Mouse (Mus musculus) CH12.LX (cell line): ENCODE measurements around the gene Gm20388. TPM values are rescaled to one million over a fixed set of nuclear protein-coding genes. Genes with fewer than 3 reads are reported as not detected.

Source experiments
- DNase-seq: peaks from one replicate; pipeline ENCODE4 v3.0.0-alpha.2; 2013; ENCODE audit errors: extremely low read depth
- H3K27ac ChIP-seq: 2 replicates; pipeline ENCODE4 v1.5.1; 2012; ENCODE audit warnings: low read depth, mild to moderate bottlenecking, control low read depth, moderate library complexity; ENCODE audit not compliant: insufficient read depth
- H3K27me3 ChIP-seq: replicated peaks from 2 replicates; pipeline ENCODE3; 2012; ENCODE audit warnings: inconsistent platforms
- H3K36me3 ChIP-seq, 2 experiments: replicated peaks in 1 of 2; 2 replicates each; pipeline versions ENCODE3 to v1.6.1; 2012; ENCODE audit warnings: inconsistent platforms in 1 of 2, low read length in 1 of 2, mild to moderate bottlenecking in 1 of 2, mixed read lengths in 1 of 2, moderate library complexity in 1 of 2; ENCODE audit not compliant: control insufficient read depth in 1 of 2, insufficient read depth in 1 of 2
- H3K4me1 ChIP-seq, 2 experiments: 2 replicates each; pipeline ENCODE4 v1.6.1; 2012; ENCODE audit warnings: inconsistent platforms in 1 of 2, moderate library complexity in 1 of 2; ENCODE audit not compliant: insufficient read depth in 2 of 2, control insufficient read depth in 1 of 2
- H3K4me2 ChIP-seq: 2 replicates; pipeline ENCODE4 v1.6.1; 2012; ENCODE audit warnings: low read depth, mild to moderate bottlenecking, control low read depth; ENCODE audit not compliant: poor library complexity, insufficient read depth, severe bottlenecking
- H3K4me3 ChIP-seq, 3 experiments: fragments of 150-350 bp in 1 of 3; sonication (generic) in 1 of 3; replicated peaks in 1 of 3; 2 replicates each; pipeline versions ENCODE3 to v1.5.1; 2011 to 2012; ENCODE audit warnings: low read depth in 2 of 3, low read length in 2 of 3, mild to moderate bottlenecking in 2 of 3, moderate library complexity in 2 of 3, control low read depth in 1 of 3, improper control_type of control experiment in 1 of 3, inconsistent platforms in 1 of 3, mixed read lengths in 1 of 3; ENCODE audit not compliant: poor library complexity in 1 of 3
- H3K79me2 ChIP-seq: replicated peaks from 2 replicates; pipeline ENCODE4 v1.6.1; 2012; ENCODE audit warnings: mild to moderate bottlenecking, moderate library complexity; ENCODE audit not compliant: control insufficient read depth, poor library complexity, insufficient read depth, severe bottlenecking; ENCODE audit errors: extremely low read depth
- H3K9ac ChIP-seq: 2 replicates; pipeline ENCODE4 v1.6.1; 2012; ENCODE audit warnings: low read depth, mild to moderate bottlenecking, control low read depth, moderate library complexity; ENCODE audit not compliant: insufficient read depth
- H3K9me3 ChIP-seq: replicated peaks from 2 replicates; pipeline ENCODE3; 2012; ENCODE audit warnings: low read length, inconsistent platforms, mixed read lengths
- BHLHE40 ChIP-seq: IDR thresholded peaks from 2 replicates; pipeline ENCODE4 v1.6.1; 2011; ENCODE audit warnings: mild to moderate bottlenecking, low read depth, low read length, improper control_type of control experiment
- CHD1 ChIP-seq: IDR thresholded peaks from 2 replicates; pipeline ENCODE4 v1.6.1; 2012; ENCODE audit warnings: low read depth, low read length, improper control_type of control experiment, inconsistent platforms
- CHD2 ChIP-seq: IDR thresholded peaks from 2 replicates; pipeline ENCODE4 v1.6.1; 2011; ENCODE audit warnings: low read length, improper control_type of control experiment
- CTCF ChIP-seq, 2 experiments: IDR thresholded peaks in 1 of 2; conservative IDR thresholded peaks in 1 of 2; 2 replicates each; pipeline ENCODE4 v1.5.1; 2011 to 2012; ENCODE audit warnings: low read depth in 2 of 2, low read length in 2 of 2, improper control_type of control experiment in 1 of 2, inconsistent platforms in 1 of 2, mild to moderate bottlenecking in 1 of 2, moderate library complexity in 1 of 2
- E2F4 ChIP-seq: IDR thresholded peaks from 2 replicates; pipeline ENCODE4 v1.6.1; 2011; ENCODE audit warnings: low read depth, low read length, improper control_type of control experiment; ENCODE audit not compliant: insufficient replicate concordance
- ETS1 ChIP-seq: conservative IDR thresholded peaks from 2 replicates; pipeline ENCODE4 v1.6.1; 2012; ENCODE audit warnings: low read depth, mild to moderate bottlenecking, inconsistent platforms, low read length, improper control_type of control experiment, moderate library complexity
- JUND ChIP-seq: conservative IDR thresholded peaks from 2 replicates; pipeline ENCODE4 v1.6.1; 2011; ENCODE audit warnings: low read depth, low read length, improper control_type of control experiment
- KAT2A ChIP-seq: IDR thresholded peaks from 2 replicates; pipeline ENCODE4 v1.6.1; 2012; ENCODE audit warnings: low read length, improper control_type of control experiment, inconsistent platforms; ENCODE audit not compliant: insufficient replicate concordance
- NELFE ChIP-seq: IDR thresholded peaks from 2 replicates; pipeline ENCODE4 v1.6.1; 2011; ENCODE audit warnings: low read depth, low read length, improper control_type of control experiment
- NRF1 ChIP-seq: IDR thresholded peaks from 2 replicates; pipeline ENCODE4 v1.6.1; 2014; ENCODE audit warnings: low read depth, mild to moderate bottlenecking, inconsistent platforms, low read length, improper control_type of control experiment, moderate library complexity
- POLR2A ChIP-seq: IDR thresholded peaks from 2 replicates; pipeline ENCODE4 v1.6.1; 2011; ENCODE audit warnings: low read depth, mild to moderate bottlenecking, improper control_type of control experiment, low read length
- RCOR1 ChIP-seq: conservative IDR thresholded peaks from 2 replicates; pipeline ENCODE4 v1.6.1; 2012; ENCODE audit warnings: low read depth, mild to moderate bottlenecking, inconsistent platforms, low read length, improper control_type of control experiment
- SIN3A ChIP-seq: IDR thresholded peaks from 2 replicates; pipeline ENCODE4 v1.6.1; 2012; ENCODE audit warnings: low read length, improper control_type of control experiment, inconsistent platforms
- SMC3 ChIP-seq: IDR thresholded peaks from 2 replicates; pipeline ENCODE4 v1.6.1; 2011; ENCODE audit warnings: low read depth, low read length, improper control_type of control experiment
- UBTF ChIP-seq: IDR thresholded peaks from 2 replicates; pipeline ENCODE4 v1.6.1; 2012; ENCODE audit warnings: low read depth, mild to moderate bottlenecking, inconsistent platforms, low read length, improper control_type of control experiment, moderate library complexity
- ZC3H11A ChIP-seq: IDR thresholded peaks from 2 replicates; pipeline ENCODE4 v1.6.1; 2012; ENCODE audit warnings: low read depth, mild to moderate bottlenecking, inconsistent platforms, low read length, improper control_type of control experiment
- ZKSCAN1 ChIP-seq: IDR thresholded peaks from 2 replicates; pipeline ENCODE4 v1.6.1; 2012; ENCODE audit warnings: low read depth, inconsistent platforms, low read length, improper control_type of control experiment, borderline replicate concordance
- ZMIZ1 ChIP-seq: IDR thresholded peaks from 2 replicates; pipeline ENCODE4 v1.6.1; 2012; ENCODE audit warnings: low read depth, mild to moderate bottlenecking, inconsistent platforms, low read length, improper control_type of control experiment
- dilution Hi-C: fragments of 300-500 bp; cut with MboI; formaldehyde crosslinking; loops from 2 replicates; pipeline ENCODE4 v1.14.3; 2020; ENCODE audit warnings: low sequenced_read_pairs; ENCODE audit not compliant: extremely low pct_unique_long_range_greater_than_20kb, extremely low pct_ligation_motif_present
- in situ Hi-C: fragments of 300-500 bp; cut with MboI; formaldehyde crosslinking; loops from 3 replicates; pipeline ENCODE4 v1.14.3; 2019; ENCODE audit warnings: low sequenced_read_pairs, low pct_ligation_motif_present, low pct_unique_long_range_greater_than_20kb, mixed read lengths
- polyA plus RNA-seq: library from polyadenylated mRNA; unstranded; fragments of >175 nt; gene quantifications from 2 replicates; pipeline ENCODE4 v1.2.1, GENCODE M21; 2012; ENCODE audit warnings: low read depth; ENCODE audit not compliant: insufficient read length
- total RNA-seq, 2 experiments: library from RNA; depleted of rRNA; stranded (reverse); fragments of 300-350 nt in 1 of 2; fragments of >200 nt in 1 of 2; gene quantifications; 2 replicates each; pipeline ENCODE4 v1.2.3; 2012 to 2014

Gene Gm20388
- total and polyA plus RNA-seq, 3 experiments = 14.8 to 26.3 (median 22.2) TPM

DNA sequence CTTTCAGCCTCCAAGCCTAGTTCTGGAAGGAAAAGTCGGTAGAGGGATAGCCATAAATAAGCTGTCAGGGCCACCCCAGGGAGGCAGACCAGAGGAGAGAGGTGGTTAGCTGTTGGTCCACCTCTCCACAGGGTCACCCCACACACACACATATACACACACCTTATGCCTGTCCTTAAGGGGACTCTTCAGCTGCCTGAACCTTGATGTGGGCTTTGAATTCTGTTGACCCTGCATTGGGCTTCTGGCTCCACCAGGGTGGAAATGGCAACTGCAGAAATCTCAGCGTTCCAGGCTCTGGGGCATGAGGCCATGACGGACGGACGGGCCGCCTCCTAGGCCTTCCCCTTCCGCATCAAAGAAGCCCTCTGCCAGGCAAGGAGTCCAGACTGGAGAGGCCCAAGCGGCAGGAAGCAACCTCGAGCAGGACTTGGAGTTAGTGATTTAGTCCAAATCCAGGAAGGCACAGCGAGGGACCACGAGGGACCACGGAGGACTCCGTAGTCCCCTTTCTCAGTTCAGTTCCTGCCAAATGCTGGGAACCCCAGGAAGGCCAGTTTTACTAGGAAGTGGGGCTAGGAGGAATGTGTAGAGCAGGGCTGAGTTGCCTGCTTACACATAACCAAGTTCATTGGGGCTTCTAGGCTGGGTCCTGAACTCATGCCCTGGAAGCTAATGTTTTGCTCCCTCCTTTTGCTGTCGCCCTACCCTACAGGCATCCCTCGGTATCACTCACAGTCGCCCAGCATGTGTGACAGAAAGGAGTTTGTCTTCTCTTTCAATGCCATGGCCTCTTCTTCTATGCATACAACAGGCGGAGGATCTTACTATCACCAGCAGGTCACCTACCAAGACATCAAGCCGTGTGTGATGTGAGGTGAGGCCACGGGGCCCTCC is 1175.6 kb downstream of the Gm20388 start:
- H3K79me2 ChIP-seq = no peaks in the 10 kb centered on the region
- no peak overlapping the region for H3K27ac ChIP-seq
- H3K4me1 ChIP-seq = no peaks in the 10 kb centered on the region
- no peak overlapping the region for H3K9ac ChIP-seq
- peaks cover 66% of the 10 kb centered on the region for H3K27me3 ChIP-seq
- no peak overlapping the region for H3K4me2 ChIP-seq
- H3K4me3 ChIP-seq = no peak overlapping the region
- TF ChIP-seq CHD2 = no peak
- no peak for TF ChIP-seq CTCF (conservative IDR thresholded peaks at IDR 0.05 in 1 of 2, IDR thresholded peaks at IDR 0.05 in 1 of 2; ENCODE audit: low read depth in 2 of 2, low read length in 2 of 2)
- no peak for TF ChIP-seq CHD1
- TF ChIP-seq ETS1 = no peak
- TF ChIP-seq NRF1 = no peak
- no peak for TF ChIP-seq ZKSCAN1
- no peak for TF ChIP-seq POLR2A
- TF ChIP-seq BHLHE40 = no peak
- no peak for TF ChIP-seq SIN3A
- TF ChIP-seq ZMIZ1 = no peak
- no peak for TF ChIP-seq SMC3
- no peak for TF ChIP-seq E2F4
- no peak for TF ChIP-seq JUND
- TF ChIP-seq ZC3H11A = no peak
- TF ChIP-seq RCOR1 = no peak
- no peak for TF ChIP-seq KAT2A
- TF ChIP-seq UBTF = no peak
- no peaks in the 10 kb centered on the region for H3K36me3 ChIP-seq
- in situ Hi-C loops = no loop called here
- dilution Hi-C loops = no loop called here
- DNase-seq = no peak
- peaks cover 24% of the 10 kb centered on the region for H3K9me3 ChIP-seq

DNA sequence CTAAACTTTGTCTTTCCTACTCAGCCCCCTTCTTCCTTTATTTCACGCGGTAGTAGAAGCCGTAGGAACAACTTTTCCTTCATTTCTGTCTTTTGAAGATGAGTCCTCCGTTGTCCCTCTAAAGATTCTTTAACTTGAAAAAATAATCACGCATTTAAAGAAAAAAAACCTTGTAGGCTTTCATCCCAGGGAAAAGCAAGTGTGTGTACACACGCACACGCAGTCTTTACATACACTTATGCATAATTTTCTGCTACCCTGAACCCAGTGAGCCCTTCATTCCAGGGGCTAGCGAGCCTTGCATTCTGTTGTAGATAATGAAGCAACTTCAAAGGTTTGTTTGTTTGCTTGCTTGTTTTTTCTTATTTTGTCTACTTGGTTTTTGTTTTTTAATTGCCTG is 1177.6 kb downstream of the Gm20388 start:
- Histone ChIP-seq H3K36me3 (no peaks in the 10 kb centered on the region), H3K79me2 (no peaks in the 10 kb centered on the region), H3K9ac (no peak overlapping the region), H3K4me3 (no peak overlapping the region), H3K9me3 (peaks cover 14% of the 10 kb centered on the region), H3K27me3 (peaks cover 66% of the 10 kb centered on the region), H3K4me2 (no peak overlapping the region), H3K27ac (no peak overlapping the region), H3K4me1 (no peaks in the 10 kb centered on the region)
- dilution Hi-C loops (no loop called here), in situ Hi-C loops (no loop called here)
- no peak for TF ChIP-seq UBTF
- no peak for TF ChIP-seq NELFE
- TF ChIP-seq SIN3A = no peak
- no peak for DNase-seq
